Mouse (Mus musculus) naive thymus-derived CD4-positive, alpha-beta T cell, adult 5 months (primary cell): ENCODE results near the gene Fignl1. TPM values are rescaled to one million over a fixed set of nuclear protein-coding genes. Genes with fewer than 3 reads are reported as not detected.

ENCODE experiments used
- polyA plus RNA-seq: library from polyadenylated mRNA; unstranded; fragments of 100-300 nt; shearing (Covaris generic); gene quantifications from one replicate; pipeline ENCODE4 v1.2.1, GENCODE M21; 2017

Gene Fignl1
- 0.55 TPM for polyA plus RNA-seq

DNA sequence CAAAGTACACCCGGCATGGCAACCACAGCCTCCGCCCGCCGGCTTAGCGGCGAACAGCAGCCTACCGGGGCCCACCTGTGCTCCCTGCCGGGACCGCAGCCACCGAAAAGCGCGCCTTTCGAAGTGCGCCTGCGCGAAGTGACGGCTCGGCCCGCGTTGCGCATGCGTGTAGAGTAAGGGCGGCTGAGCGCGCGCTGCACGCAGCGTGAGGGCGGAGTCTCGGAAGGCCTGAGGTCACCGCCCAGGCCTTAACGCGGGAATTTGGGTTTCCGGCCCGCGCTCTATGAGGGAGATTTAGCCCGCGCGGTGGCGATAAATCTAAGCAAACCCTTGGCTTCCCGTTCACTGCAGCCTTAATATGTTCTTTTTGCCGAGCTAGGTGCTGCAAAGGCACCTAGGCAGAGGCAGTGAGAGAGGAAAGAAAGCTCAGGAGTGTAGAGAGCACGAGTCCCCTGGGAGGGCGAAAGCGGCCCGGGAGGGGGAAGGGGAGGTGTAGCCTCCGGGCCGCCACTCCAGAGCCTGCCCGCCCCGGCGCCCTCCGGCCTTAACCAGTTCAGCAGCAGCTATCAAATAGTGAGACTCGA is at the start of gene Fignl1:
Gene Fignl1, minus strand, starts transcription at position 143 of the 584 bp plus-strand sequence.

Other genes starting within 250 kb of the Fignl1 start
- not detected for gene 4930512M02Rik, start 181.1 kb downstream of the Fignl1 start, polyA plus RNA-seq
- 204 TPM for gene Ikzf1, start 124.0 kb downstream of the Fignl1 start, polyA plus RNA-seq
- gene Ddc, start 89.2 kb upstream of the Fignl1 start, polyA plus RNA-seq: 1.1 TPM
- gene Grb10, start 229.7 kb upstream of the Fignl1 start, polyA plus RNA-seq: not detected